Mouse (Mus musculus) thymus, postnatal 36 days (tissue): Measurements from ENCODE around the gene Epha2.

Experiments
- DNase-seq, 2 experiments: peaks; one replicate each; pipeline ENCODE4 v3.0.0; 2022; ENCODE audit warnings: mixed read lengths in 2 of 2

Gene Epha2

GRCm38 (mm10) chr4:141301116-141301553 lies at the start of gene Epha2:
TSS of gene Epha2 (plus strand) at chr4:141301240.
- DNase-seq, result peak; percentile 22 to 24

GRCm38 (mm10) chr4:141252641-141253040 lies 48.4 kb upstream of the Epha2 start:
- no peak for DNase-seq

GRCm38 (mm10) chr4:141254234-141254633 lies 46.8 kb upstream of the Epha2 start:
- no peak for DNase-seq

GRCm38 (mm10) chr4:141257440-141257839 lies 43.6 kb upstream of the Epha2 start:
- no peak for DNase-seq

- no peak for DNase-seq
These were observed 41.6 kb upstream of the Epha2 start for GRCm38 (mm10) chr4:141259413-141259812.

GRCm38 (mm10) chr4:141260007-141260723 lies 40.9 kb upstream of the Epha2 start:
- no peak for DNase-seq

GRCm38 (mm10) chr4:141262906-141263637 lies 38.0 kb upstream of the Epha2 start:
- DNase-seq, result no peak

- DNase-seq, result no peak
These were observed 34.9 kb upstream of the Epha2 start for GRCm38 (mm10) chr4:141265979-141266637.

- DNase-seq, result no peak
These were observed 33.8 kb upstream of the Epha2 start for GRCm38 (mm10) chr4:141267250-141267649.

- DNase-seq, result peak; percentile 20 to 41
These were observed 33.2 kb upstream of the Epha2 start for GRCm38 (mm10) chr4:141267837-141268236.

GRCm38 (mm10) chr4:141268350-141268749 lies 32.7 kb upstream of the Epha2 start:
- no peak for DNase-seq

GRCm38 (mm10) chr4:141269080-141269479 lies 32.0 kb upstream of the Epha2 start:
- no peak for DNase-seq

GRCm38 (mm10) chr4:141270201-141270940 lies 30.7 kb upstream of the Epha2 start:
- DNase-seq, result no peak

GRCm38 (mm10) chr4:141271228-141271627 lies 29.8 kb upstream of the Epha2 start:
- DNase-seq, result no peak

- DNase-seq, result no peak
These were observed 29.3 kb upstream of the Epha2 start for GRCm38 (mm10) chr4:141271721-141272120.

GRCm38 (mm10) chr4:141272878-141273277 lies 28.2 kb upstream of the Epha2 start:
- no peak for DNase-seq

GRCm38 (mm10) chr4:141273296-141273695 lies 27.7 kb upstream of the Epha2 start:
- peak; percentile 66 for DNase-seq

GRCm38 (mm10) chr4:141274485-141275341 lies 26.3 kb upstream of the Epha2 start:
- no peak for DNase-seq

- no peak for DNase-seq
These were observed 23.9 kb upstream of the Epha2 start for GRCm38 (mm10) chr4:141277157-141277556.

GRCm38 (mm10) chr4:141278154-141278553 lies 22.9 kb upstream of the Epha2 start:
- no peak for DNase-seq

GRCm38 (mm10) chr4:141279327-141279726 lies 21.7 kb upstream of the Epha2 start:
- DNase-seq, result no peak

GRCm38 (mm10) chr4:141279783-141280182 lies 21.3 kb upstream of the Epha2 start:
- no peak for DNase-seq
